Mouse (Mus musculus) ovary, postnatal 10 days (tissue): ENCODE measurements around the gene Vps4b.
"Not testable (repeated sequence)": the region's sequence is repeated elsewhere in the genome, so short reads cannot be mapped to it uniquely, and the experiment has no call there.

Experiments
- DNase-seq: peaks from one replicate; pipeline ENCODE4 v3.0.0; 2022; ENCODE audit warnings: low spot score

The Vps4b gene

GRCm38 (mm10) chr1:106752013-106752412, 44.5 kb downstream of the Vps4b start:
- DNase-seq, result no peak

- no peak for DNase-seq
Observed at GRCm38 (mm10) chr1:106750656-106751055, 45.9 kb downstream of the Vps4b start.

- no peak for DNase-seq
Observed at GRCm38 (mm10) chr1:106748555-106749315, 47.8 kb downstream of the Vps4b start.

- DNase-seq, result no peak
Observed at GRCm38 (mm10) chr1:106742980-106743379, 53.5 kb downstream of the Vps4b start.

GRCm38 (mm10) chr1:106740735-106741134, 55.8 kb downstream of the Vps4b start:
- no peak for DNase-seq

GRCm38 (mm10) chr1:106739810-106740209, 56.7 kb downstream of the Vps4b start:
- DNase-seq, result no peak

- no peak for DNase-seq
Observed at GRCm38 (mm10) chr1:106738092-106738491, 58.4 kb downstream of the Vps4b start.

- DNase-seq, result no peak
Observed at GRCm38 (mm10) chr1:106736211-106736610, 60.3 kb downstream of the Vps4b start.

GRCm38 (mm10) chr1:106735586-106735985, 60.9 kb downstream of the Vps4b start:
- DNase-seq, result no peak

- DNase-seq, result no peak
Observed at GRCm38 (mm10) chr1:106722061-106722460, 74.5 kb downstream of the Vps4b start.

GRCm38 (mm10) chr1:106717736-106718135, 78.8 kb downstream of the Vps4b start:
- DNase-seq, result not testable (repeated sequence)

- DNase-seq, result peak; percentile 30
Observed at GRCm38 (mm10) chr1:106717071-106717601, 79.4 kb downstream of the Vps4b start.

- DNase-seq, result no peak
Observed at GRCm38 (mm10) chr1:106716141-106716540, 80.4 kb downstream of the Vps4b start.

- DNase-seq, result no peak
Observed at GRCm38 (mm10) chr1:106715111-106716083, 81.1 kb downstream of the Vps4b start.

GRCm38 (mm10) chr1:106714530-106714981, 82.0 kb downstream of the Vps4b start:
- no peak for DNase-seq
